Mouse (Mus musculus): ENCODE results near the gene Hist1h3e.
"Not testable (repeated sequence)": the region's sequence is repeated elsewhere in the genome, so short reads cannot be mapped to it uniquely, and the experiment has no call there.

Gene Hist1h3e

GRCm38 (mm10) chr13:23561883-23562659 is at the start of gene Hist1h3e:
Gene Hist1h3e, minus strand, starts transcription at chr13:23562369.
- DNase-seq (ENCODE audit: extremely low spot score, low spot score): peak; percentile 91

GRCm38 (mm10) chr13:23611638-23612037 is 49.5 kb upstream of the Hist1h3e start:
- DNase-seq (ENCODE audit: extremely low spot score, low spot score): no peak

GRCm38 (mm10) chr13:23610393-23610792 is 48.2 kb upstream of the Hist1h3e start:
- DNase-seq (ENCODE audit: extremely low spot score, low spot score): no peak

- no peak for DNase-seq (ENCODE audit: extremely low spot score, low spot score)
Observed at GRCm38 (mm10) chr13:23609844-23610243, 47.7 kb upstream of the Hist1h3e start.

- no peak for DNase-seq (ENCODE audit: extremely low spot score, low spot score)
Observed at GRCm38 (mm10) chr13:23609209-23609608, 47.0 kb upstream of the Hist1h3e start.

- no peak for DNase-seq (ENCODE audit: extremely low spot score, low spot score)
Observed at GRCm38 (mm10) chr13:23605052-23605451, 42.9 kb upstream of the Hist1h3e start.

GRCm38 (mm10) chr13:23604452-23604851 is 42.3 kb upstream of the Hist1h3e start:
- DNase-seq (ENCODE audit: extremely low spot score, low spot score): no peak

GRCm38 (mm10) chr13:23603182-23603699 is 41.1 kb upstream of the Hist1h3e start:
- DNase-seq (ENCODE audit: extremely low spot score, low spot score): no peak

GRCm38 (mm10) chr13:23597957-23598356 is 35.8 kb upstream of the Hist1h3e start:
- peak; percentile 81 for DNase-seq (ENCODE audit: extremely low spot score, low spot score)

- no peak for DNase-seq (ENCODE audit: extremely low spot score, low spot score)
Observed at GRCm38 (mm10) chr13:23595622-23596372, 33.6 kb upstream of the Hist1h3e start.

GRCm38 (mm10) chr13:23595185-23595584 is 33.0 kb upstream of the Hist1h3e start:
- DNase-seq (ENCODE audit: extremely low spot score, low spot score): no peak

GRCm38 (mm10) chr13:23593051-23593770 is 31.0 kb upstream of the Hist1h3e start:
- no peak for DNase-seq (ENCODE audit: extremely low spot score, low spot score)

- DNase-seq (ENCODE audit: extremely low spot score, low spot score): no peak
Observed at GRCm38 (mm10) chr13:23592614-23593013, 30.4 kb upstream of the Hist1h3e start.

GRCm38 (mm10) chr13:23591886-23592285 is 29.7 kb upstream of the Hist1h3e start:
- DNase-seq (ENCODE audit: extremely low spot score, low spot score): not testable (repeated sequence)

GRCm38 (mm10) chr13:23591206-23591605 is 29.0 kb upstream of the Hist1h3e start:
- no peak for DNase-seq (ENCODE audit: extremely low spot score, low spot score)

GRCm38 (mm10) chr13:23586940-23587225 is 24.7 kb upstream of the Hist1h3e start:
- no peak for DNase-seq (ENCODE audit: extremely low spot score, low spot score)

GRCm38 (mm10) chr13:23586099-23586939 is 24.1 kb upstream of the Hist1h3e start:
- peak; percentile 47 for DNase-seq (ENCODE audit: extremely low spot score, low spot score)

- DNase-seq (ENCODE audit: extremely low spot score, low spot score): peak; percentile 66
Observed at GRCm38 (mm10) chr13:23585442-23586098, 23.4 kb upstream of the Hist1h3e start.

- DNase-seq (ENCODE audit: extremely low spot score, low spot score): peak; percentile 80
Observed at GRCm38 (mm10) chr13:23585029-23585441, 22.9 kb upstream of the Hist1h3e start.

- DNase-seq (ENCODE audit: extremely low spot score, low spot score): peak; percentile 40
Observed at GRCm38 (mm10) chr13:23584331-23584730, 22.2 kb upstream of the Hist1h3e start.
